Mouse (Mus musculus): ENCODE measurements around the gene Slc13a5.

The Slc13a5 gene

GRCm38 (mm10) chr11:72266960-72267560 is at the start of gene Slc13a5:
Gene Slc13a5 (minus strand): TSS chr11:72267222.
- DNase-seq (ENCODE audit: low read depth) = no peak

DNA sequence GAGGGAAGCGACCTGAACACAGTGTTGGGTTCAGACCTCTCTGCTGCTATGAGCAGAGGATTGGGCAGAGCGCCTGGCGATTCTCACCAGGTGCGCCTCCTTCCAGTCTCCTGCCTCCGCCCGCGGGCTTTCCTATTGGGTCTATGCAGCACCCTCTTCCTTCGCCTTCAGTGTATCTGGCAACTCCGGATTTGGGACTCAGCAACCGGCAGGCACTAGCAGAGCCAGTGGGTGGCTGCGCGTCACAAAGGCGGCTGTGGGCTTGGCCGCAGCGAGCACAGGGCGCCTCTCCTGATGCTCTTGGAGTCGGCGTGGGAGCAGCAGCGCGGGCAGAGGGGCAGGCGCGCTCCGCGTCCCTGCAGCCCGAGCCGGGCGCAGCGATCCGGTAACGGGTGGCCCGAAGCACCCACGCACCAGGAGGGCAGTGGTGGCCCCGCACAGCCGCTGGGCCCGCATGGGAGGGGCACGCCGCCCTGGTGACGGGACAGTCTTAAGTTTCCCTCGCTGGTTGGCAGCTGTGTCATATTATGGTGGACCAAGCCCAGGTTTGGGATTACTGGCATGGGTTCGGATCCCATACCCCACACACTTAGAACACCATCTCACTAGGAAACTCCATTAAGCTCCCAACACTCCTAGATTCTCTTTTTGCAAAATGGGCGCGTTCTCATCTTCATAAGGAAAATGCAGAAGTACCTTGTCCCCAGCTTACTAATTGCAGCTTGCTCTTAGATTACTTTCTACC is 47.3 kb upstream of the Slc13a5 start, which contains the start of gene Fbxo39:
Gene Fbxo39 (plus strand): TSS at position 294 of the 745 bp plus-strand sequence.
- DNase-seq (ENCODE audit: low read depth) = no peak

GRCm38 (mm10) chr11:72311355-72312001 is 44.5 kb upstream of the Slc13a5 start:
- DNase-seq (ENCODE audit: low read depth) = no peak

GRCm38 (mm10) chr11:72310491-72310890 is 43.5 kb upstream of the Slc13a5 start:
- DNase-seq (ENCODE audit: low read depth) = no peak

- no peak for DNase-seq (ENCODE audit: low read depth)
Observed at GRCm38 (mm10) chr11:72308982-72309381, 42.0 kb upstream of the Slc13a5 start.

GRCm38 (mm10) chr11:72307461-72307860 is 40.4 kb upstream of the Slc13a5 start:
- no peak for DNase-seq (ENCODE audit: low read depth)

- DNase-seq (ENCODE audit: low read depth) = no peak
Observed at GRCm38 (mm10) chr11:72302230-72302629, 35.2 kb upstream of the Slc13a5 start.

DNA sequence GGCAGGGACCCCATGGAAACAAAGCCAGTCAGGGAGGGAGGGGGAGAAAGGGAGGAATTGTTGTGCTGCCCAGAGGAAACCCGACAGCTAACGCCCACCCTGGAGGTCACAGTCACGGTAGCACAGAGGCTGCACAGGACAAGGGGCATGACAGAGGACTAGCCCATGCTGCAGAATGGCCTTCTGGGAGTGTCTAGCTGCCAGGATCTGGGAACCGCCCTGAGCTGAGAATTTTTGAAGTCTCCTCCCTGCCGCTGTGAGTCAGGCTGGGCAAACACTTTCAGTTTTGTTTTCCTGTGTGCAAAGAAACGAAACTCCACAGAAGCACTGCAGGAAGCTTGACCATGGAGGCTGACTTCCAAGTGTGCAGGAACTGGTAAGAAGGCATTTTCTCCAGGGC is 34.3 kb upstream of the Slc13a5 start, which contains the start of gene Xaf1:
Gene Xaf1 (plus strand): TSS at position 296 of the 400 bp plus-strand sequence.
- peak; percentile 12 for DNase-seq (ENCODE audit: low read depth)

DNA sequence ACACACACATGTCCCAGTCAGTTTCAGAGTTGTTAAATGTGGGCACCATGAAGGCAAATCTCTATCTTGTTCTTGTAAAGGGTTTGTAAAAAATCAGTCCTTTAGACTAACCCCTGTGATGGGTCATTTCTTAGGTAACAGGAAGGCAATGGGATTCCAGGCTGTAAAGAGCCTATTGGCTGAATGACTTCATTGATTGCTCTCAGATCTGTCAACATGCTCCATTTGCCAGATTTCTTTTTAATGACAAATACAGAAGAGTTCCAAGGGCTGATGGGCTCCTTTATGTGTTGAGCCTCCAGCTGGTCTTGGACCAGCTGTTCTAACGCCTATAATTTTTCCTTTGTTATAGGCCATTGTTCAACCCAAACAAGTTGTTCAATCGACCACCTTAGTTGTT is 26.1 kb upstream of the Slc13a5 start:
- DNase-seq (ENCODE audit: low read depth) = no peak

DNA sequence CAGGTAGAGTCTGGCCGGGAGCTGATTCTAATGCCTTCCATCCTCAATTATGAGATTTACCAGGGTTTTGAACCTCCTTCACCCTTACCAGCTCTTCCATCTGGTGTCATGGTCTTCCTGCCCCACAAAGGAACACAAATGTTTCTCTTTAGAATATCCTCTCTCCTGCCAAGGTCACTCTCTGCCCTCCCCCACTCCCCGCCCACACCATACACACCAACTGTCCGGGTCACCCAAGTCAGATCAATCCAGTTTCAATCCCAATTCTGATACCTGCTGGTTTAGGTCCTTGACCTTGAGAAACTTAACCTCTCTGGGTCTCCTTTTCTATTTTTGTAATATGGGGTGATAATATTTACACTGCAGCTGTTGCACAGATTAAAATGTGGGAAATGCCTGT is 20.5 kb upstream of the Slc13a5 start:
- no peak for DNase-seq (ENCODE audit: low read depth)

DNA sequence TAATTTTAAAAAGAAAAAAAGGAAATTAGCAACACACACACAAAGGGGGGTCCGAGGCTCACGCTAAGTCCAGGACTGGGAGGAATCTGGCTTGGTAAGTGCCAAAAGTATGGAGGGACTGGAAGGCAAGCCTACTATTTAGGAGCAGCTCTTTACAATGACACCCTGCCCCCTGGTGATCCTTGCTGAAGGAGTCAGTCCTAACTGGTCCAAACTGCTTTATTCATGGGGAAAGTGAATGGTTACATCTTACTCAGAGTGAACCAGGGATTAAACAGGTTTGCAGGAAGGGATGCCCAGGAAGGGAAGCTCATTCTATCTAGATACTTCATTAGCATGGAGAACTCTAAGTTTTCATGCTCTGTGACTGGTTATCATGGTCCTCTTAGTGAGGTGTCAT is 20.1 kb upstream of the Slc13a5 start:
- no peak for DNase-seq (ENCODE audit: low read depth)

DNA sequence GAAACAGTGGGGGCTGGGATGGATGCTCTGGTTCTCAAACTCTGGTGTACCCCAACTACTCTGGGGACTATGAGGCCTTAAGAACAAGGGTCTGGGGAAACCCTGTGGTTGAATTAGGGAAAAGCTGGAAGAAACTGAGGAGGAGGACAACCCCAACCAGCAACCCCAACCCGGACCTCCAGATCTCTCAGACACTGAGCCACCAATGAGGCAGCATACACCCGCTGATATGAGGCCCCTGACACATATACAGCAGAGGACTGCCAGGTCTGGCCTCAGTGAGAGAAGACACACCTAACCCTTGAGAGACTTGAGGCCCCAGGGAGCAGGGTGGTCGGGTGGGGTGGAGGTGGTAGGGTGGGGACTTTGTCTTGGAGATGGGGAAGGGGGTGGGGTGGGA is 19.6 kb upstream of the Slc13a5 start:
- no peak for DNase-seq (ENCODE audit: low read depth)

DNA sequence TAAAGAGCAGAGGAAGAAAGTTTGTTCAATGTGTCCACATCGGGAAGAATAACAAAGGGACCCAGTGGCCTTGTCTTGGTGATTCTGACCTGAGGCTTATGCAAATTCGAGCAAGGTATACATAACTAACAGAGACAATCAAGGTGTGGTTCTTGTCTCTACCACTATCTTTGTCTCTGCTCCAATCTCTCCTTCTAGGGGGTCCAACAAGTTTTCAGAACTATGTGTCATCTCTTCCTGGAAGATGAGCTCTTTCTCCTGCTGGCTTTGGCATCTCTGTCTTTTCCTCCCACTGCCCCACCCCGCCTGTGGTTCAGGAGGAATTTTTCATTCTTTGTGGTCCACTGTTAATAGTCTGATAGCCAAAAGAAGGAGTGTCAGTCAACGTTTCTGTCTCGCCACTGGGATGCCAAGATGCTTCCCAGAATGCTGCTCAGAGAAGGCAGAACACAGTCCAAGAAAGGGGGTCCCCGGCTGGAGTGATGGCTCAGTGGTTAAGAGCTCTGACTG is 19.0 kb upstream of the Slc13a5 start:
- DNase-seq (ENCODE audit: low read depth) = no peak

DNA sequence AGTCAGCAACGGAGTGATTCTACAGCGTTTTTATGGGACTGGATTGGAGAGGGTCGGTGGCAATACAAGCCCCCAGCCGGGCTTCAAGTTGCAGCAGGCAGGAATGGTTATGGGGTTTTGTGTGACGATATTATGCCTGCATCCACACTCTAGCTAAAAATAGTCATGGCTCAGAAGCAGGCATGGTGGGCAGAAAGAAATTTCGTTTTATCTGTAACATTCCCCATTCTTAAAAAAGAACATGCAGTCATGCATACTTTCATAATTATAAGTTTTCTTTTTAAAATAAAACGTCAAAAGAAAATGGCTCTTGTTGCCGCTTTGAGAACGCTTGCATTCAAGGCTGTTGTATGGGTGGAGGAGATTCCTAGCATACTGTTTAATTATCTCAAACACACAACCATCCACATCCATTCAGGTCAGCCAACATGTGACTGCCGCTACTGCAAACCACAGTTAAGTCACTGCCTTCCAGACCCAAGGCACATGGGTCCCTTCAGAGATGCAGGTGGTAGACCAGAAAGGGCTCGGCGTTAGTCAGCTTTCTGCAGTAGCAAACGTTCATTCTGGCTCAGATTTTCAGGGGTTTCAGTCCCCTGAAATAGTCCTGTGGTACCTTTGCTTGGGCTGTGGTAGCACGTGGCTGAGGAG is 17.6 kb upstream of the Slc13a5 start:
- no peak for DNase-seq (ENCODE audit: low read depth)

DNA sequence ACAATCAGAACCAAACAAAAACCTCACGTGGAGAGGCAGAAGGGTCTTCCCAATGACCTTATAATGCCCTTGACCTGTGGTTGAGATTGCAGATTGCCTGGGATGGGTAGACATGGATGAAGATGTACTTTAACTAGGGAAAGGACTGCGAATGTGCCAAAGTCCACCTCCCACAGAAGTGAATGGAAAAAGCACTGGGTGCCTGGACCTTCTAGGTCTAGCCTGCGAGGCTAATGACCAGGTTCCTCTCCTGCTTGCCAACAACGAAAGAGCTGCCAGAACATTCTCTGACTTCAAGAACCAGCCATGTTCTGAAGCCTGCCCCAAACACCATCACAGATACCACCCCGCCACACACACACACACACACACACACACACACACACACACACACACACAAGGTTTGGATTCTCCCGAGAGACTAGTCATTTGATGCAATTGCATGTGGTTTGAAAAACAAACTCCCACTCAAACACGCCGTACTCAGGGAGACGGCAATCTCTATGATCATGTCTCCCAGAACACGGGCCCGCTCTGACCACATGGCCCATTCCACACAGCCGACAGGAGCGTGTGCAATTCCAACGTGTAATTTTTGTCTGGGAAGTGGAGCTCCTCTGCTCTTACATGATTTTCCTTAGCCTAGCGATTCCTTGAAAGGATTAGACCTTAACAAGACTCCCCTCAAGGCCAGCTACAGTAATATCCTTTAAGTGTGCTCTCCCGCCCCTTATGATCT is 16.6 kb upstream of the Slc13a5 start:
- no peak for DNase-seq (ENCODE audit: low read depth)

DNA sequence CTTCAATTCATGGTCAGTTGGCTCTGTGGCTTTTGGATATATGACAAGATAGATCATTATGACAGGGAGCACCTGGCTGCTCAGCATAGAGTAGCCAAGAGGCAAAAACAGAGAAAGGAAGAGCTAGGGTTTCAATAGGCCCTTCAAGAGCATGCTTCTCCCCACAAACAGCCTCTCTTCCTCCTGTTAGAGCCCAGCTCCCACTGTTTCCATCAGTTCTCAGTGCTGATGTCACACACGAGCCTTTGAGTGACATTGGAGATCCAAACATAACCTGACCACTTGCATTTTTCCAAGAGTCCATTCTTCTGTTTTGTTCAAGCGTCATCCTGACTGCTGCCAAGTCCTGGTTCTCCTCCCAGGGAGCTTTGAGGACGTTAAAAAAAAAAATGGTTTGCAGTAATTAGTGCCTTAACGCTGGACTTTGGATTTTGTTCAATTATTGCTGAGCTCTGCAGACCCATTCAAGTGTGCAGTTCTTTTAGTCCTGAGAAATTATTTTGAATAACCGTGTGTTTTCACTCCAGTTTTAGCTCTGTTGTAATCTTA is 14.9 kb upstream of the Slc13a5 start:
- no peak for DNase-seq (ENCODE audit: low read depth)

GRCm38 (mm10) chr11:72281143-72281851 is 14.3 kb upstream of the Slc13a5 start:
- no peak for DNase-seq (ENCODE audit: low read depth)

DNA sequence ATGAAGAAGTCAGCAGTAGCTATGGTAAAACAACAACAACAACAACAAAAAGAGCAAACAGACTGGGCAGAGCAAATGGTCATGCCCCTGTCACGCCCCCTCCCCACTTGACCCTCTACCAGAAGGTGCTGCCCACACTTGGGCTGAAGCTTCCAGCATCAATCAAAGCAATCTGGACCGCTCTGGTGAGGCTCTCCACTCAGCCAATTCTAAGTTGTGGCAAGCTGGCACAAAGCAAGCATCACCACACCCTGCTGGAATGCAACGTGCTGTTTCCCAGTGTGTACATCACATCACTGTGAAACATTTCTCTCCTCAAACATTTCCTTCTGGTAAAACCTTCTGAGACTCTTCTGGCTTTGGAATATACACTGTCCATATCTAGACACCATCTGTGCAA is 6.3 kb upstream of the Slc13a5 start:
- DNase-seq (ENCODE audit: low read depth) = no peak

DNA sequence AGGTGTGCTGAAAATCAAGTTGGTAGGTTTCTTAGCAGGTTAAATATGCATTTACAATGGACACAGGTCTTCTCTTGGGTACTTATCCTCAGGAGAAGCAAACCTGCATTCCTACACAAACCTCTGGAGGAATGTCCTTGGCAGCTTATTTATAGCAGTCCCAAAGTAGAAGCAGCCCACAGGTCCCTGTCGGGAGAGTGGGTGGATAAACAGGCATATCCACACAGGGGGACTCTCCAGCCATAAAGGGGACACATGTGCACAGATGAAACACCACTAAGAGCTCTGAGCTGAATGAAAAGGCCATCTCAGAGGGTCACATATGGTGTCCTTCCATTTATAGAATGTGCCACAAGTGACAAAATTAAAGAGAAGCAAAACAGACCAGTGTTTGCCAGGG is 4.7 kb upstream of the Slc13a5 start:
- DNase-seq (ENCODE audit: low read depth) = no peak

GRCm38 (mm10) chr11:72266207-72266959 is 639 bp downstream of the Slc13a5 start:
- peak; percentile 39 for DNase-seq (ENCODE audit: low read depth)

Measured in c-Kit-positive CD71-negative TER-119-negative erythroid progenitor cells, embryonic 14.5 days (primary cell).